Mouse (Mus musculus): ENCODE results near the gene Myh14.

DNA sequence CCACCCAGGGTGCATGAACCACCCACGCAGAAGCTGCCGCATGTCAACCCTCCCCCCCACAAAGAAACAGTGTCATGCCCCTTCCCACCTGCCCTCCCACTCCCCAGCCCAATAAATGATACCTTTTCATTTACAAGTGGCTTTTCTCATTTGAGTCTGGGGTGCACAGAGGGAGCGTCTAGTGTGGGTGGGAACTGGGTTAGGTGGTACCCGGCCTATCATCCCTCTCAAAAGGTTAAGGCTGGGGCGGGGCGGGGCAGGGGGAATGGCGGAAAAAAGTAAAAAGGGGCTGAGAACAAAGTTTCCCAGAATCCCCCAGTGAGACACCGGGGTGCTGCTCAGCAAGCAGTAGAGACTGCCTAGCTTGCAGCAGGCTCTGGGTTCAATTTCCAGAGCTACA lies 66.0 kb downstream of the Myh14 start:
- TF ChIP-seq MAZ (IDR thresholded peaks at IDR 0.05; ENCODE audit: low read depth, low read length), result no peak
- TF ChIP-seq POLR2AphosphoS2 (IDR thresholded peaks at IDR 0.05; ENCODE audit: low read length), result no peak
- no peak for TF ChIP-seq CHD1 (IDR thresholded peaks at IDR 0.05; ENCODE audit: low read depth, low read length)
- TF ChIP-seq POLR2A (IDR thresholded peaks at IDR 0.05; ENCODE audit: control insufficient read depth in 1 of 2, insufficient read depth in 1 of 2, low read depth in 1 of 2, low read length in 2 of 2, poor library complexity in 1 of 2), result no peak
- no peak for TF ChIP-seq CTCF (IDR thresholded peaks at IDR 0.05 in 2 of 3, conservative IDR thresholded peaks at IDR 0.05 in 1 of 3; ENCODE audit: control insufficient read depth in 1 of 3, insufficient read depth in 1 of 3, low read depth in 2 of 3, low read length in 3 of 3, poor library complexity in 1 of 3, severe bottlenecking in 1 of 3)
- TF ChIP-seq ZC3H11A (IDR thresholded peaks at IDR 0.05; ENCODE audit: low read depth, low read length), result no peak
- no peak for TF ChIP-seq GATA1 (IDR thresholded peaks at IDR 0.05; ENCODE audit: low read depth, low read length)
- TF ChIP-seq E2F4 (IDR thresholded peaks at IDR 0.05; ENCODE audit: borderline replicate concordance, low read depth, low read length), result no peak
- TF ChIP-seq ZNF384 (IDR thresholded peaks at IDR 0.05; ENCODE audit: low read depth, low read length), result no peak
- TF ChIP-seq SMC3 (IDR thresholded peaks at IDR 0.05; ENCODE audit: low read depth, low read length), result no peak
- TF ChIP-seq EP300 (IDR thresholded peaks at IDR 0.05; ENCODE audit: low read depth in 1 of 2, low read length in 2 of 2), result no peak
- TF ChIP-seq JUND (IDR thresholded peaks at IDR 0.05; ENCODE audit: low read depth, low read length), result no peak
- TF ChIP-seq ELF1 (IDR thresholded peaks at IDR 0.05; ENCODE audit: low read depth, low read length), result no peak

Measured in MEL (cell line).